Mouse (Mus musculus) forebrain, embryonic 10.5 days (tissue): ENCODE results near the gene 4933425L06Rik. TPM values are rescaled to one million over a fixed set of nuclear protein-coding genes. Genes with fewer than 3 reads are reported as not detected.

Experiments used
- DNase-seq: peaks from one replicate; pipeline ENCODE4 v3.0.0-alpha.2; 2017; ENCODE audit warnings: low spot score; ENCODE audit errors: extremely low spot score
- H3K27ac ChIP-seq: fragments of 300-500 bp; sonication (generic); 2 replicates; pipeline ENCODE4 v1.5.1; 2016; ENCODE audit warnings: mild to moderate bottlenecking
- H3K27me3 ChIP-seq: fragments of 300-500 bp; sonication (generic); 2 replicates; pipeline ENCODE4 v1.6.1; 2016; ENCODE audit warnings: mild to moderate bottlenecking; ENCODE audit not compliant: poor library complexity, severe bottlenecking
- H3K36me3 ChIP-seq: fragments of 300-500 bp; sonication (generic); replicated peaks from 2 replicates; pipeline ENCODE4 v1.6.1; 2016; ENCODE audit warnings: mild to moderate bottlenecking, moderate library complexity
- H3K4me1 ChIP-seq: fragments of 300-500 bp; sonication (generic); 2 replicates; pipeline ENCODE4 v1.6.1; 2016
- H3K4me3 ChIP-seq: fragments of 300-500 bp; sonication (generic); 2 replicates; pipeline ENCODE4 v1.5.1; 2016; ENCODE audit warnings: mild to moderate bottlenecking, moderate library complexity
- H3K9me3 ChIP-seq: fragments of 300-500 bp; sonication (generic); 2 replicates; pipeline ENCODE4 v1.6.1; 2016; ENCODE audit warnings: mild to moderate bottlenecking, moderate library complexity
- WGBS: fragments of 180-500 bp; shearing (Covaris S2); methylation state at CpG from one replicate; pipeline ENCODE4 v1.1.7; 2016; 5-methylcytosine and 5-hydroxymethylcytosine counted together
- polyA plus RNA-seq: library from polyadenylated mRNA; unstranded; fragments of >200 nt; fragmentation: Nextera tagmentation; extraction: Ambion mirVana; gene quantifications from 2 replicates; pipeline ENCODE4 v1.2.1, GENCODE M21; 2016

Gene 4933425L06Rik
- polyA plus RNA-seq, 1 experiment from 2014 or later, result not detected

DNA sequence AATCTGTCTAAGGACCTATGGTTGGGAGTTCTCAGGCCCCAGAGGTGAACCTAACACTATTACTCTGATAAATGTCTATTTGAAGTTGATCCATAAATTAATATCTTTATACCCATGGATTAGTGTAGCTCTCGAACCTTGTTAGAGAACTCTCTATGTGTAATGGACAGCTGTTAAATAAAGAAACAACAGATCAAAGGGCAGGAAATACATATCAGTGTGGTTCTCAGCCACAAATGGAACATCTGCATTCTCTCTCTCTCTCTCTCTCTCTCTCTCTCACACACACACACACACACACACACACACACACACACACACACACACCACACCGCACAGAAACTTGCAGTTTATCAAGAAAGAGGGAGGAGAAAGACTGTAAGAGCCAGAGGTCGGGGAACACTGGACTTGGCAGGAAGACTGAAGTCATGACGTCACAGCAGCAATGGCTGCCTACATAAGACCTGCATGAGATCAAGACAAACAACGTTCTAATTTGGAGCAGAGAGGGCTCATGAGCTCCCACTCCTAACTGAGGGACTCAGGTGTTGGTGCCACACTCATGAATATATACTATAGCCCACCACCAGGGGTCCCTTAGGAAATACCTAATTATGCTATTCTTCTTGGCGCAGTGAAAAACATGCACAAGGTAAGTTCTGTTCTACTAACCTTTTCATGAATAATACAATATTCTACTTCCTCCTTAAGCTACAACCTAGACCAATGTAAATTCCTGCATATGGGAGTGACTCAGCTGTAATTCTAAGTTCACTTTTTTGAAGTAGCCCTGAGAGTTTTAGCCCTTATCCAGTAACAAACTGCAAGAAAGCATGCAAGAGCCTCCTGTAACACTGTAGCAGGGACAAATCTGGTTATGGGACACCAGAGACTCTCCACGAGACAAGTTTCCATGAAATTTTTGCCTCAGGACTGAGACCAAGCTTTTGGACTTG lies 14.8 kb upstream of the 4933425L06Rik start:
- Histone ChIP-seq H3K27ac (no peak overlapping the region), H3K4me1 (no peaks in the 10 kb centered on the region), H3K36me3 (no peaks in the 10 kb centered on the region), H3K9me3 (no peaks in the 10 kb centered on the region), H3K27me3 (no peaks in the 10 kb centered on the region), H3K4me3 (no peak overlapping the region)
- no peak for DNase-seq
- 72% methylated on average over 7 of the region's 7 CpGs for WGBS

DNA sequence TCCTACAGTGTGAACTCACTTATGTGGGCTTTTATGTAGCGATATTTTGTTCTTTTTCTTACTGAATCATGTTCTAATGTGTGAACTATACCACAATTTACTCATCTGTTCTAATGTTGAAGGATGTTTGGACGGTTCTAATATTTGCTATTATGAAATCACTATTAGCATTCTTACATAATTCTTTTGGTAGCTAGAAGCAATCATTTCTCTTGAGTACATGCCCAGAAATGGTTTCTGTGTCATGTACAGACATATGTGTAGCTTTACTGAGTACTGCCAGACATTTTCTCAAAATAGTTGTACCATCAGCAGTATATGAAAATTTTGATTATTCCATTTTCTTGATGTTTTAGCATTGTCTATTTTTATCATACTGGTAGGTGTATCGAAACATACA lies 7.4 kb downstream of the 4933425L06Rik start:
- 92% methylated on average over 3 of the region's 3 CpGs for WGBS
- DNase-seq, result no peak

DNA sequence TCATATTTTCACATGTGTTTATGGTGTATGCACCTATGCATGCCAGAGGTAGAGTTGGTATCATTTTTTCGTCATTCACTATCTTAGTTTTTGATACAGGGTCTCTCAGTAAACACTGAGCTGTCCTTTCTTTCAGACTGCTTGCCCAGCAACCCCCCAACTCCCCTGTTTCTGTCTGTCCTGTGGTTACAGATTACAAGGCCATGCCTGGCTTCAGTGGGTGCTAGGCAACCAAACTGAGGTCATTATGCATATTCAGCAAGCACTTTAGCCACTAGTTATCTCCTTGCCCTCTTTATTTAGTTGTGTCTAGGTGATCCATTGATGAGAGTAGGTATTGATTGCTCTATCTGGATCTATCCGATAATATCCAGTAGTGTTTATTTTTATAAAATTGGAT lies 14.4 kb downstream of the 4933425L06Rik start:
- H3K36me3 ChIP-seq, result no peaks in the 10 kb centered on the region
- H3K4me3 ChIP-seq, result no peak overlapping the region
- 0 out of 2 replicates have a peak, but pooled peaks cover 5% of the 10 kb centered on the region for H3K4me1 ChIP-seq
- H3K9me3 ChIP-seq, result no peaks in the 10 kb centered on the region
- 88% methylated on average over 2 of the region's 2 CpGs for WGBS
- DNase-seq, result no peak
- H3K27ac ChIP-seq, result no peak overlapping the region
- no peaks in the 10 kb centered on the region for H3K27me3 ChIP-seq

More for the DNA sequence above, 7.4 kb downstream of the 4933425L06Rik start:
- H3K4me3 ChIP-seq, result no peak overlapping the region
- no peaks in the 10 kb centered on the region for H3K4me1 ChIP-seq
- no peaks in the 10 kb centered on the region for H3K27me3 ChIP-seq
- no peak overlapping the region for H3K27ac ChIP-seq
- H3K36me3 ChIP-seq, result no peaks in the 10 kb centered on the region
- no peaks in the 10 kb centered on the region for H3K9me3 ChIP-seq

DNA sequence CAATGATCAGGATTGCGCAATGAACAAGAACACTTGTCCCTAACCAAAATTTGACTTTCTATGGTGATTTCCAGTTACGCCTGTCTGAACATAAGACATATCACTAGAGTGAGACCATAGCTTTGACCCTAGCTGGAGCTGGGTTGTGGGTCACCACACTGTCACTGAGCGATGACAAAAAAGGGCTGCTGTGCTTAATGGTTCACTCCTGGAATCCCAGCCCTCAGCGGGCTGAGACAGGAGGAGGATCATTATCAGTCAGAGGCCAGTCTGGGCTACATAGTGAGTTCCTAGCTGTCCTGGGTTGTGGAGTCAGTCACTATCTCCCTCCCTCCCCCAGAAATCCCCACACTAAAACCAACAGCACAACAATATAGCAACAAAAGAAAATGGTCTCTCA lies 18.8 kb downstream of the 4933425L06Rik start:
- Histone ChIP-seq H3K4me1 (0 out of 2 replicates have a peak, but pooled peaks cover 5% of the 10 kb centered on the region), H3K27me3 (no peaks in the 10 kb centered on the region)
- WGBS, result 88% methylated on average over 4 of the region's 4 CpGs

DNA sequence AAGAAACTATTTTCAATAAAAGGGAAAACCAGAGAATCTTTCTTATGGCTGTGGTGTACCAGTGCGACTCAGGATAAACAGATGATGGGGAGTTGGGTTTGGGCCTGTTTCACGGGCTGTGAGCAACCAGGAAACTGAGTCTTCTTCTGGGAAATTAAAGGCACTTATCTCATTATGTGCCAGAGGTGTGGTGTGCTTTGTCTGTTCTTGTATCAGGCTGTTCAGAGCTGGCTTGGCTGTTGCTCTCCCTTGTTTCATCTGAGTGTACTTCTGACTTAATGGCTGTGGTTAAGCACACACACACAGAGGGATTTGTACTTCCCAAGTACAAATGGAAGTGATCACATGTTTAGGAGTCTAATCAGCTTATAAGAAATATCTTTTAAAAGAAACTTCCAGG lies 22.5 kb downstream of the 4933425L06Rik start:
- no peaks in the 10 kb centered on the region for H3K36me3 ChIP-seq
- 77% methylated on average over 2 of the region's 2 CpGs for WGBS
- DNase-seq, result no peak
- H3K4me3 ChIP-seq, result no peak overlapping the region
- H3K27ac ChIP-seq, result no peak overlapping the region
- no peaks in the 10 kb centered on the region for H3K27me3 ChIP-seq
- H3K4me1 ChIP-seq, result no peaks in the 10 kb centered on the region
- no peaks in the 10 kb centered on the region for H3K9me3 ChIP-seq

More for the DNA sequence above, 18.8 kb downstream of the 4933425L06Rik start:
- Histone ChIP-seq H3K4me3 (no peak overlapping the region), H3K27ac (no peak overlapping the region), H3K9me3 (no peaks in the 10 kb centered on the region), H3K36me3 (no peaks in the 10 kb centered on the region)
- DNase-seq, result no peak

DNA sequence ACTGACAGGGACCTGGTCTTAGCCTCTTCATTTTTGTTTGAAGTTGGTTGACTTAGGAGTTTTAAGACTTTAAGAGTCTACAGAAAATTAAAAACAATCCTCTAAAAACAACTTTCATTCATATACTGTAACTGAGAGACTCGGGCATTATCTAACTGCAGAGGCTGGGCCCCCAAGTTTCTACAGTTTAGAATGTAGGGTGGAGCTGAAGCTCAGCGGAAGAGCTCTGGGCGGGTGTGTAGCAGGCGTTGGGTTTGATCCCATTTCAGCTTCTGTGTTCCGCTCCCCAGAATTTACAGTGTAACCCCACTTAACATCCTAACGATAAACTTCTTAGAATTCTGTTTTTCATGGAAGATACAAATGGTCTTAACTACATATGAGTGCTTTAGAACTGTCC lies 29.7 kb downstream of the 4933425L06Rik start:
- WGBS, result 90% methylated on average over 6 of the region's 6 CpGs
- Histone ChIP-seq H3K36me3 (no peaks in the 10 kb centered on the region), H3K27me3 (no peaks in the 10 kb centered on the region), H3K4me1 (no peaks in the 10 kb centered on the region), H3K4me3 (no peak overlapping the region), H3K27ac (no peak overlapping the region), H3K9me3 (no peaks in the 10 kb centered on the region)
- no peak for DNase-seq

DNA sequence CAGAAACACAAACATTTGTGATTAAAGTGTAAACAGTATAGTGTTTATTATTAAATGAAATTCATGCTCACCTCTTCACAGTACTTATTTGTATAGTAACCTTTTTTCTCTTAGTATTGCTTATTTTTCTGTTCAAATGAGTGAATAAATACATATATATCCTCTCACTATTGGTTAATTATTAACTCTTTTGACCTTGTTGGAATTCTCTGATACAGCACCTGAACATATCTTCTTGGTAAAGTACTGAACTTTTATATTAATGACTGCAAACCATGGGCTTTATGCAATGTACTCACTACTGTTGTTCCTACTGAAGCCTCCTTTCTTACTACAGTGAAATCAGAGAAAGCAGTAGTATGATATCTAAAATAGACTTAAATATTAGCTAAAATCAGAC lies 39.7 kb downstream of the 4933425L06Rik start:
- DNase-seq, result no peak
- Histone ChIP-seq H3K4me3 (no peak overlapping the region), H3K4me1 (no peaks in the 10 kb centered on the region), H3K27ac (no peak overlapping the region), H3K36me3 (no peaks in the 10 kb centered on the region), H3K9me3 (no peaks in the 10 kb centered on the region), H3K27me3 (no peaks in the 10 kb centered on the region)

DNA sequence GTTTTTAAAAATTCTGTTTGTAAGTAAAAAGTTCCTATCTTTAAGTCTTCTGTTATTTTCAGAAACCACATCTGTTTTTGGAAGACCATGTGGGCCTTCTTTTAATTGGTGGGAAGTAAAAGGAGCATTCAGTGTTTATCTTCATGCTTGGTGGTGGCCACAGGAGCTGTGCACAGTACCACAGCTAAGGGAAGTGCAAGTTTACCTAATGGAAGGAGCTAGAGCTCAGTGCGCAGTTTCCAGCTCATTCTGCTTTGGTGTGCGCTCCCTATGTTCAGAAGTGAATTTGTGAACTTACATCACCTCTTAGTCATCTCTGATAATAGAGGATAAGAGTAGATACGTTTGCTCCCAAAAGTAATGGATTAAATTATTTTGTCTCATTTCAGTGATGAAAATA lies 40.2 kb downstream of the 4933425L06Rik start:
- no peak for DNase-seq
- WGBS, result 95% methylated on average over 3 of the region's 3 CpGs
- Histone ChIP-seq H3K27ac (no peak overlapping the region), H3K36me3 (no peaks in the 10 kb centered on the region), H3K4me1 (no peaks in the 10 kb centered on the region), H3K9me3 (no peaks in the 10 kb centered on the region), H3K4me3 (no peak overlapping the region), H3K27me3 (no peaks in the 10 kb centered on the region)

DNA sequence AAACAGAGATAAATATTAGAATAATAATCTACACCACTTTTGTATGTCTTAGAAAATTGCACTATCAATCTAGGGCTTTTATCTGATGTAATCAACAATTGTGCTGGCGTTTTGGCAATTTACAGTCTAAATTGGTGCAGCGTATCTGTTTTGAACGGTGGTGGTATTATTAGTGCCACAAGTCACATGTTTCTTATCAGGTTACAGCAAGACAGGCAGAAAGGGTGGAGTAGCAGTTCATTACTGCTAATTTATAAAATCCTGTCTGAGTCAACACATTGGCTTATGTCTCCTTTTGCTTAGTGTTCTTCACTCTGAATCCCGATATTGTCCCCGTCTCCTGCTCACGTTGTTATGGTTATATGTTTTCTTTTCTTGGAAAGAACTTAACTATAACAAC lies 48.2 kb downstream of the 4933425L06Rik start:
- 92% methylated on average over 6 of the region's 6 CpGs for WGBS
- Histone ChIP-seq H3K9me3 (no peaks in the 10 kb centered on the region), H3K4me3 (no peak overlapping the region)

DNA sequence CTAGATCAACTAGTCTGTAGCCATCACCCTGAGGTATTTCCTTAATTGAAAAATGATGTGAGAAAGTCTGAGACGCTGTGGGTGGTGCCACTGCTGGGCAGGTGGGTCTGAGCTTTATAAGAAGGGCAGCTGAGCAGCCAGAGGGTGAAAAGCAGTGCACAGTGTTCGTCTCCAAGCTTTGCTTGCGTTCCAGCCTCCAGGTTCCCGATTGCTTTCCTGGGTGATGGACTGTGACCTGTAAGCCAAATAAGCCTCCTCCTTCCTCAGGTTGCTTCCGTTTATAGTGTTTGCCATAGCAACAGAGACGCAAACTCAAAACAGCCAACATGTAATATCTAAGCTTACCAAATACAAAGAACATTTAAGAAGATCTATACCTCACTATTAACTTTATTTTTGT lies 50.4 kb downstream of the 4933425L06Rik start:
- Histone ChIP-seq H3K9me3 (no peaks in the 10 kb centered on the region), H3K27ac (no peak overlapping the region), H3K36me3 (no peaks in the 10 kb centered on the region), H3K4me1 (no peaks in the 10 kb centered on the region), H3K4me3 (no peak overlapping the region), H3K27me3 (no peaks in the 10 kb centered on the region)
- DNase-seq, result no peak
- WGBS, result 87% methylated on average over 6 of the region's 6 CpGs

More for the DNA sequence above, 48.2 kb downstream of the 4933425L06Rik start:
- no peak overlapping the region for H3K27ac ChIP-seq
- H3K27me3 ChIP-seq, result no peaks in the 10 kb centered on the region
- no peaks in the 10 kb centered on the region for H3K36me3 ChIP-seq
- DNase-seq, result no peak
- H3K4me1 ChIP-seq, result no peaks in the 10 kb centered on the region

DNA sequence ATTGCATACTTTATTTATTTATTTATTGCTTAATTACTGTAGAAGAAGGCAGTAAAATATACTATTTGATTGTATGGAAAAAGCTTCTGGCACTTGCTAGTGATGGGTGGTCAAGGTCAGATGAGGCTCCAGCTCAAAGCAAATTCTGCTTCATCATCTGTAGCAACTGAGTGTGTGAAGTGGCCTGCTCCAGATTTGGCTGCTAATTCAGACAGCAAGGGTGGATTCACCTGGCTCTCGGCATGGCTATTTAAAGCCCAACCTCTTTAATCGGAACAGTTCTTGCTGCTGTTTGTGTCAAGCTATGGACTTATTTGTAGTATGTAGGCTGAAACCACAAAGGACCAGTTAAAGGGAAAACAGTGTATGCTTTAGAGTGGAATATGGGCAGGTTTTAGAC lies 50.9 kb downstream of the 4933425L06Rik start:
- DNase-seq, result no peak
- Histone ChIP-seq H3K27ac (no peak overlapping the region), H3K4me3 (no peak overlapping the region), H3K36me3 (no peaks in the 10 kb centered on the region), H3K27me3 (no peaks in the 10 kb centered on the region), H3K4me1 (no peaks in the 10 kb centered on the region), H3K9me3 (no peaks in the 10 kb centered on the region)
- 83% methylated on average over 2 of the region's 2 CpGs for WGBS

DNA sequence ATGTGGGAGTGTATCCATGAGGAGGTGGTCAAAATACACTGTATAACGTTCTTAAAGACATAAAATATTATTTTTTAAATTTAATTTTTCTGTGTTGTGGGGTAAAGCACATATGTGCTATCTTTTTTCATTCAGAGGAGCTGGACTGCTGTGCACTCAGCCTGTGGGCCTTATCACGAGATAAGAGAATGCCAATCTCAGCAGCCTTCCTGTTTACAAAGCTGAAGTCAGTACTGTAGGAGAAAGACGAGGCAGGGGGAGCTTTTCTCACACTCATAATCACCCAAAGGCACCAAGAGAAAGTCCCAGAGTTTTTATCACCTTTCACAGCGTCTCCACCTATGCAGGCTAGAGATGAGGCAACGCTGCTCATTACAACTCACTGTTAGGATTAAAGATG lies 52.5 kb downstream of the 4933425L06Rik start:
- no peak overlapping the region for H3K4me3 ChIP-seq
- H3K27me3 ChIP-seq, result no peaks in the 10 kb centered on the region
- H3K36me3 ChIP-seq, result no peaks in the 10 kb centered on the region
- WGBS, result 81% methylated on average over 5 of the region's 5 CpGs
- H3K4me1 ChIP-seq, result no peaks in the 10 kb centered on the region
- no peak for DNase-seq
- H3K27ac ChIP-seq, result no peak overlapping the region
- H3K9me3 ChIP-seq, result no peaks in the 10 kb centered on the region

DNA sequence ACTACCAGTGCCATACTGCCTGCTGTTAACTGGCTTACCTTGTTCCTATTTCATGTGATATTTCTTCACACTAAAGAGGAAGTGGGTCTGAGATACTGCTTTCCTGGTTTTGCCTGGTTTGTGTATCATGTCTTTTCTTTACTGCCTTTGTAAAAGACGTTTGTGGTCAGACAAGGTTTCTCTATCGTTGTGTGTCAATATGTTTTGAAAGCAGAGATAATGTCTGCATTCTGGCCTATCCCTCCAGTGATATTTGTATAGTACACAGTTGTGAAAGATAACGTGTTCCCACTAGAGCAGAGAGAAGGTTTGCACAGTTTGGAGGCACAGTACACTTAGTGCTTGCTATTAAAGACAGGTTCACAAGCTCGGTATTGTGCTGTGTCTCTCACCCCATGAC lies 58.0 kb downstream of the 4933425L06Rik start:
- no peak overlapping the region for H3K27ac ChIP-seq
- no peaks in the 10 kb centered on the region for H3K27me3 ChIP-seq
- no peaks in the 10 kb centered on the region for H3K36me3 ChIP-seq
- H3K9me3 ChIP-seq, result no peaks in the 10 kb centered on the region
- H3K4me1 ChIP-seq, result no peaks in the 10 kb centered on the region
- no peak for DNase-seq
- 88% methylated on average over 4 of the region's 4 CpGs for WGBS
- H3K4me3 ChIP-seq, result no peak overlapping the region
